Mouse (Mus musculus) myocyte (in vitro differentiated cells): ENCODE data around the gene Gm5788.

Source experiments
- MAX ChIP-seq: IDR thresholded peaks from one replicate; pipeline ENCODE4 v1.6.1; 2011; ENCODE audit warnings: low read depth, mild to moderate bottlenecking, control low read depth
- MYOD1 ChIP-seq, 3 experiments: IDR thresholded peaks; one replicate each; pipeline ENCODE4 v1.6.1; 2011; ENCODE audit warnings: control low read depth in 2 of 3, low read depth in 2 of 3, mild to moderate bottlenecking in 2 of 3, moderate library complexity in 1 of 3; ENCODE audit not compliant: insufficient read length in 2 of 3, control insufficient read depth in 1 of 3
- MYOG ChIP-seq, 3 experiments: IDR thresholded peaks; one replicate each; pipeline ENCODE4 v1.6.1; 2011; ENCODE audit warnings: control low read depth in 2 of 3, low read depth in 2 of 3, mild to moderate bottlenecking in 2 of 3; ENCODE audit not compliant: insufficient read length in 2 of 3, control insufficient read depth in 1 of 3, insufficient read depth in 1 of 3
- POLR2A ChIP-seq: IDR thresholded peaks from one replicate; pipeline ENCODE4 v1.6.1; 2011; ENCODE audit warnings: low read depth, mild to moderate bottlenecking, control low read depth, moderate library complexity; ENCODE audit not compliant: insufficient read length
- POLR2AphosphoS2 ChIP-seq: IDR thresholded peaks from one replicate; pipeline ENCODE4 v1.6.1; 2011; ENCODE audit warnings: low read depth, control low read depth; ENCODE audit not compliant: insufficient read length
- USF1 ChIP-seq: IDR thresholded peaks from one replicate; pipeline ENCODE4 v1.6.1; 2011; ENCODE audit warnings: low read depth, mild to moderate bottlenecking, control low read depth, moderate library complexity

DNA sequence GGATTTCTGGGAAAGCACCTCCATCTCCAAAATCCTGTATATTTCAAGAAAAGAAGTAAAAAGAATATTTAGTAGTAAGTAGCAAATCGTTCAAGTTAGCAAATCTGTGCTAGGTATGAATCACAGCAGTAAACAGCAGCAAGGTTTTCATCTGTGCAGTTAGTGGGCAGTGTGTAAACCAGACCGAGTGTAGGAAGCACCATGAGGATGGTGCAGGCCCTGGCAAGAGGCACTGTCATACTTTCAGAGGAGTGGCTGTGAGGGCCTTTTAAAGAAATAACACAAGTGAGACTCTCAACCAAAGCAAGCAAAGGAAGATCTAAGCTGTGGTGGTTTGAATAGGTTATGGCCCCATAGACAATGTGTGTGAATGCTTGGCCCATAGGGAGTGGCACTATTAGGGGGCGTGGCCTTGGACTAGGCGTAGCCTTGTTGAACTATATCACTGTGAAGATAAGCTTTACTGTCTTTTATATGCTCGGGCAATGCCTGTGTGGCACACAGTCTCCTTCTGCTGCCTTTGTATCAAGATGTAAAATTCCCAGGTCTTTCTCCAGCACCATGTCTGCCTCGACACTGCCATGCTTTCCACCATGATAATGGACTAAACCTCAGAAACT lies 29.7 kb upstream of the Gm5788 start:
- TF ChIP-seq POLR2AphosphoS2: no peak
- no peak for TF ChIP-seq MYOG (IDR thresholded peaks at IDR 0.05; ENCODE audit: control insufficient read depth in 1 of 3, insufficient read depth in 1 of 3, insufficient read length in 2 of 3, low read depth in 2 of 3)
- no peak for TF ChIP-seq POLR2A
- no peak for TF ChIP-seq USF1
- TF ChIP-seq MAX: no peak
- no peak for TF ChIP-seq MYOD1 (IDR thresholded peaks at IDR 0.05; ENCODE audit: control insufficient read depth in 1 of 3, insufficient read length in 2 of 3, low read depth in 2 of 3)
